Mouse (Mus musculus): Measurements from ENCODE around the gene Ddx39.

Ddx39 gene

DNA sequence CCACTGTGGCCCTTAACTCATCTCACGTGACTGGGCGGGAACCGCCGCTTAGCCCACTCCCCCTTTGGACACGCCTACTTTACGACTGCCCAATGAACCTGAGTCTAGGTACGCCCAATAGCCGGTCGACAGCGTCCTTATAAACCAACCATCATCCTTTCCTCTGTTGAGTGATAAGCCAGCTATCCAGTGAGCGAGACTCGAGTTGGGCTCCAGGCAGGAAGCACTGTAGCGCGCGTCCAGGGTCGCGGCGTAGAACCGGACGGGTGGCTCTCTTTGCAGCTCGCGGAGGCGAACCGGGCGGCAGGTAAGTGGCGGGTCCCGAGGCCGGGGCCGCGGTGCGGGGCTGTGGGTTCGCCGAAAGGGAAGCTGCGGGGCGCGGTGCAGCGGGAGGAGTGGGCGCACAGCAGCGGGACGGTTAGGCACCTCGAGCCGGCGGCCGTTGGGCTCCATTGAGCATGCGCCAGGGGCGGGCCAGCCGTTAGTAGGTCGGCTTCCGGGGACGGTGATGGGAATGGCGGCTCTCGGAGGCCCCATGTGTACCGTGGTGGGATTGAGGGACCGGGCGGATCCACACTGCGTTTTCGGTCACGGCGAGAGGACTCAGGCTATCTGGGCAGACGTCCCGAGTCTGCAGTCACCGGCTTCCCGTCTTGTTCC is at the start of gene Ddx39:
Ddx39 (plus strand) TSS at position 147 of the 660 bp plus-strand sequence.
- peak; percentile 96 for DNase-seq

DNA sequence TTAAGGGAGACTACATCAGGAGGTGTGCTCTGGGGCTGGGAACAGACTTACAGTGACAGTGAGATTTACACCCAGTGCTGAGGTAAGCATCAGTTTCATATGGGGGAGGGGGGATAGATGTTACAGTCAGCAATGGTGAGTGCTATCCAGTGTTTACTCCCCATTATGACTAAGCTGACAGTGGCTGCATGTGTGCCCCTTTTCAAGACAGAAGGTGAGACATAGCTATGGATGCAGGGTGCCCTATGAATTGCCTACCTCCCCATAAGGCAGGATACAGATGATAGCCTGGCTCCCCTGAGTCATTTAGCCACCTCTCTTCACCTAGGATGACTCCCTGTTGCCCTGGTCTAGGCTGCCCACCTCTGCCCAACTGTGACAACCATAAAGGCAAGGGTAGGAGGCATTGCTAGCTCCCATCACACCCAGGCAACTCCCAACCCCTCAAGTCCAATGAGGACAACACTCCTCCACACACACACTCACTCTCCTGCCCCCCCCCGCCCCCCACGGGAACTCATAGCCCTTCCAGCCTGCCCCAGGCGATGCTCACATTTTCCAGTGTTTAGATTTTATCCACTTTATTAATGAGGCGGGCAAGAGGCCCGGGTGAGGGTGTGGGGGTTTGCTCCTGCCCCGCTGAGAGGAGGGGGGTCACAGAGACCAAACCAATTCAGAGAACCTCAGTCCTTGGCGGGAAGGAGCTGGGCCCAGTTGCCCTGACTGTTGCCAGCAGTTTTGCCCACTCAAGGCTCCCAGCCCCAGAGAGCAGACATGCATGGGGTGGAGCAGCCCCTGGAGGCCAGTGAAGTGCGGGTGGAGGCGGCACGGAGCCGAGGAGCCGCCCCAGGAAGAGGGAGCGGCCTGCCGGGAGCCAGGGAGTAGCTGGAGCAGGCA is 48.8 kb upstream of the Ddx39 start, which contains the start of gene Ptger1:
Ptger1 (plus strand) TSS at position 710 of the 897 bp plus-strand sequence.
- no peak for DNase-seq

DNA sequence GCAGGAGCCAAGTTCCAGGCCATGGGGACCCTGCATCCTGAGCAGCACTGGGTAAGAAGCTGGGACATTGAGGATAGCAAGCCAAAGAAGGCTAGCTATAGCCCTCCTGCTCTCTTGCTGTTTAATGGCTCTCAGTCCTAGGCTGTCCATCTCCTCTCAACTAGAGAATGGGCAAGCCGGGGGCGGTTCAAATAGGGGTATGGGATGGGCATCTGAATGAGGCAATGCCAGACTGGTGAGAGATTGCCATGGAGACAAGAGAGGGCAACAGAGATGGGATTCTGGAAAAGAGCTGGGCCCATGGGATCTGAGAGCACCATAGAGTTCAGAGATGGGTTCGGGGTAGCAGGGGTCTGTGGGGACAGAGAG is 48.1 kb upstream of the Ddx39 start:
- DNase-seq, result no peak

- DNase-seq, result no peak
These were observed 47.5 kb upstream of the Ddx39 start for GRCm38 (mm10) chr8:83667526-83667925.

DNA sequence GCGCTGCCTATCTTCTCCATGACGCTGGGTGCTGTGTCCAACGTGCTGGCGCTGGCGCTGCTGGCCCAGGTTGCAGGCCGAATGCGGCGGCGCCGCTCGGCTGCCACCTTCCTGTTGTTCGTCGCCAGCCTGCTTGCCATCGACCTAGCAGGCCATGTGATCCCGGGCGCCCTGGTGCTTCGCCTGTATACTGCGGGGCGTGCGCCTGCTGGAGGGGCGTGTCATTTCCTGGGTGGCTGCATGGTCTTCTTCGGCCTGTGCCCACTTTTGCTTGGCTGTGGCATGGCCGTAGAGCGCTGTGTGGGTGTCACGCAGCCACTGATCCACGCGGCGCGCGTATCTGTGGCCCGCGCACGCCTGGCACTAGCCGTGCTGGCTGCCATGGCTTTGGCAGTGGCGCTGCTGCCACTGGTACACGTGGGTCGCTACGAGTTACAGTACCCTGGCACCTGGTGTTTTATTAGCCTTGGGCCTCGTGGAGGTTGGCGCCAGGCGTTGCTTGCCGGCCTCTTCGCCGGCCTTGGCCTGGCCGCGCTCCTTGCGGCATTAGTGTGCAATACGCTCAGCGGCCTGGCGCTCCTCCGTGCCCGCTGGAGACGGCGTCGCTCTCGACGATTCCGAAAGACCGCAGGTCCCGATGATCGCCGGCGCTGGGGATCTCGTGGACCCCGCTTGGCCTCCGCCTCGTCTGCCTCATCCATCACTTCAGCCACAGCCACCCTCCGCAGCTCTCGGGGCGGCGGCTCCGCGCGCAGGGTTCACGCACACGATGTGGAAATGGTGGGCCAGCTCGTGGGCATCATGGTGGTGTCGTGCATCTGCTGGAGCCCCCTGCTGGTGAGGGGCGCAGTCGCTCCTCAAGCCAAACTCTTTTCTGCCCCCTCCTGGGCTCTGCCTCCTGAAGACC is 46.7 kb upstream of the Ddx39 start:
- peak; percentile 51 for DNase-seq

GRCm38 (mm10) chr8:83669013-83669412 is 46.0 kb upstream of the Ddx39 start:
- DNase-seq, result no peak

- no peak for DNase-seq
These were observed 42.0 kb upstream of the Ddx39 start for GRCm38 (mm10) chr8:83672936-83673335.

- DNase-seq, result peak; percentile 59
These were observed 40.5 kb upstream of the Ddx39 start for GRCm38 (mm10) chr8:83674497-83674896.

DNA sequence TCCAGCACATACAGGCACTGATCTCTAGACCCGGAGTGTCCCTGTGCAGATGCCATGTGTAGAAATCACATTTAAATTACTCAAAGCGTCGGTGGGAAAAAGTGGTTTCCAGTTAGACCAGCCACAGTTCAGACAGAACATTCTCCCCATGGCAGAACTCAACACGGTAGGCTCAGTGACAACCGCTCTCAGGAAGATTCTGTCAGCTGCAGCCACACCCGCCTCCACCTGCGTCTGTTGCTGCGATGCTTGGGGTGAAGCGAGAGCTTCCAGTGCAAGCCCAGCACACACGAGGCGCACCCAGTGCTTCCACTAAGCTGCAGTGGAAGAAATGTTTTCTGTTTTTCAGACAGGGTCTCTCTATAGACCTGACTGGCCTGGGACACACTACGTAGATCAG is 35.1 kb upstream of the Ddx39 start:
- DNase-seq, result no peak

- no peak for DNase-seq
These were observed 34.4 kb upstream of the Ddx39 start for GRCm38 (mm10) chr8:83680603-83681002.

- no peak for DNase-seq
These were observed 33.9 kb upstream of the Ddx39 start for GRCm38 (mm10) chr8:83681099-83681498.

DNA sequence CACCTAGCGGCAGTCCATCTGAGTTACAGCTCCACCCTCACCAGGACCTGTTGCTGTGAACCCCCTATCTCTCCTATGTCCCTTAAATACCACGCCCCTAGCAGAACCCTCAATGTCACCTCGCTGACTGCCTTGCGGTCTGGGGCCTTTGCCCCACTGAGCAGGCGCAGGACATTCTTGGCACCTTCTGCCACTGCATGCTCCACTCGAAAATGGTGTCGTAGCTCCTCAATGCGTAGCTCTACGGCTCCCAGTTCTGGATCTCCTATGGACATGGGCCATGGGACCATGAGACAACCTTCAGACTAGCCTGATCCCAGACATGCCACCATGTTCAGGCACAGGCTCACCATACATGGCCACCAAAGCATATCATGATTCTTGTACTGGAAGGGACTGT is 30.5 kb upstream of the Ddx39 start:
- no peak for DNase-seq

DNA sequence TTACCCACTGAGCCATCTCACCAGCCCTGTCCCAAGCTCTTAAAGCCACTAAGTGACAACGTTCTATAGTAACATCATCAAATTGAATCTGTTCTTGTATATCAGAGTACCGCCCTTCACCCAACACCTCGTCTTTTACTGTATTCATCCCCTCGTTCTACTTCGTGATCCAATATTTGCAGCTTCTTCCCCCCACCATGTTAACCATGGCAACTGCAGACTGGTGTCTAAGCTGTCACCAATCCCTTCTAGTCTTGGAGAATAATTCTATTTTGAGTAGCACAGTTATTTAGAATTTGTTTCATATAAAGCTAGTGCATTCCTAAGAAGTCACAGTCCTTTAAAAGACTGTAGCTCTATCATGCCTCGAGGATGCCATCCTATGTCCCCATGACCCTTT is 25.7 kb upstream of the Ddx39 start:
- no peak for DNase-seq

- peak; percentile 50 for DNase-seq
These were observed 21.3 kb upstream of the Ddx39 start for GRCm38 (mm10) chr8:83693609-83694236.

DNA sequence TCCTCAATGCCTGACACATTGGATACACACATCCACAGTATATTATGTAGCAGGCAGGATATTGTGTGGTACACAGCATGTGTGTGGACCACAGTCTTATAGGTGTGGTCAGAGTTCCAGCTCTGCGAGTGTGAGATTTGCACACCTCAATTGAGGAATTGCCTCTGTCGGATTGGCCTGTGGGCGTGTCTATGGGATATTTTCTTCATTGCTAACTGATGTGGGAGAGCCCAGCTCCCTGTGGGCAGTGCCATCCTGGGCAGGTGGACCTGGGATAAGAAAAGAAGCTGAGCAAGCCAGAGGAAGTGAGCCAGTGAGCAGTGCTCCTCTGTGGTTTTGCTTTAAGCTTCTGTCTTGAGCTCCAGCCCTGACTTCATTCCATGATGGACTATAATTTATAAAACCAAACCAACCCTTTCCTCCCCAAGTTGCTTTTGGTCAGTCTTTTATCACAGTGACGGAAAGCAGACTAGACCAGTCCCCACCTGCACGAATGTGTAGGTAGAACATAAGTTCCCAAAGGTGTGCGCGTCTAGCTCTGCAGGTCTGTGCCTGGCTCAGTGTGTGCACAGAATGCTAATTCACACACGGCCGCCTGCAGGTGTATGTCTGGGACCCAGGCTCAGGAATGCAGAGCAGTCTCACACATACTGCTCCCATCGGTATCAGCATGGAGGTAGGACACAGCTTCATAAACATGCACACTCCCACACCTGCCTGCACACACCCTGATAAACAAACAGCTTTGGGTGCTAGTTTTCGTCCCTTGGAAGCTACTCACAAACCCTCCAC is 20.4 kb upstream of the Ddx39 start:
- peak; percentile 48 for DNase-seq

DNA sequence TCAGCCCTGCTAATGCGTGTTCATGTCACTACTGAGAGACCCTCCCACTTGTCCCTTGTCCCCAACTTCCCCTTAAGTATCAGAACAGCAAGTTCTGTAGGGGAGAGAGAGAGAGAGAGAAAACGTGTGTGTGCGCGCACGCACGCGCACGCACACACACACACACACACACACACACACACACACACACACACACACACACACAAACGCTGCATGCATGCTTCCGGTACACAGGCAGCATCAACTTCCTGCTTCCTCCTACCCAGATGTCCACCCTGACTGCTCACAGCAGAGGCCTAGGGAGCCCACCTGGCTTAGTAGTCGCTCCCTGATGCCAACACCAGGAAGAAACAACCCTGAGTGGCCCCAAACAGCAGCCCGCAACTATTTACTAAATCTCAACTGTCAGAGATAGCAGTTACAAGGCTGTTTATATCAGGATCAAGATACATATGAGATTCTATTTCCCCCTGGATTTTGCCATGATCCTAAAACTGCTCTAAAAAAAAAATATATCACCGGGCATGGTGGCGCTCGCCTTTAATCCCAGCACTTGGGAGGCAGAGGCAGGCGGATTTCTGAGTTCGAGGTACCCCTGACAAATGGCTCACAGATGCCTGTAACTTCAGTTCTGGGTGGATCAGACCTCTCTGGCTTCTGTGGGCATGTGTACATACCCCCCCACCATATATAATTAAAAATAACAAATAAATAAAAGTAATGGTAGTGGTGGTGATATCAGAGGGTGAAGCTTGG is 19.4 kb upstream of the Ddx39 start:
- no peak for DNase-seq

- DNase-seq, result no peak
These were observed 17.4 kb upstream of the Ddx39 start for GRCm38 (mm10) chr8:83697374-83698220.

GRCm38 (mm10) chr8:83698291-83698660 is 16.7 kb upstream of the Ddx39 start:
- peak; percentile 51 for DNase-seq

- DNase-seq, result peak; percentile 77
These were observed 16.1 kb upstream of the Ddx39 start, which contains the start of gene Pkn1 for GRCm38 (mm10) chr8:83698661-83699453. TSS of gene Pkn1 (minus strand) at chr8:83699179.

All from right cerebral cortex, postnatal 25 days (tissue).